Mouse (Mus musculus) kidney, embryonic 15.5 days (tissue): ENCODE results near the gene Flywch1. TPM values are rescaled to one million over a fixed set of nuclear protein-coding genes. Genes with fewer than 3 reads are reported as not detected.

Experiments used
- ATAC-seq: fragments of 200-750 bp; cut with Nextera tagmentation; replicated peaks from 2 replicates; pipeline ENCODE4 v1.8.0; 2017; ENCODE audit warnings: moderate TSS enrichment; ENCODE audit not compliant: low FRiP score
- H3K27ac ChIP-seq: fragments of 300-500 bp; sonication (generic); 2 replicates; pipeline ENCODE4 v1.5.1; 2015; ENCODE audit warnings: mild to moderate bottlenecking, inconsistent platforms
- H3K27me3 ChIP-seq: fragments of 300-500 bp; sonication (generic); 2 replicates; pipeline ENCODE4 v1.6.1; 2015; ENCODE audit warnings: inconsistent platforms
- H3K36me3 ChIP-seq: fragments of 300-500 bp; sonication (generic); 2 replicates; pipeline ENCODE4 v1.6.1; 2015; ENCODE audit warnings: inconsistent platforms
- H3K4me1 ChIP-seq: fragments of 300-500 bp; sonication (generic); 2 replicates; pipeline ENCODE4 v1.6.1; 2015; ENCODE audit warnings: inconsistent platforms
- H3K4me2 ChIP-seq: fragments of 300-500 bp; sonication (generic); 2 replicates; pipeline ENCODE4 v1.6.1; 2015; ENCODE audit warnings: moderate library complexity, mild to moderate bottlenecking, inconsistent platforms
- H3K4me3 ChIP-seq: fragments of 300-500 bp; sonication (generic); replicated peaks from 2 replicates; pipeline ENCODE4 v1.5.1; 2015; ENCODE audit warnings: mild to moderate bottlenecking, inconsistent platforms
- H3K9ac ChIP-seq: fragments of 300-500 bp; sonication (generic); 2 replicates; pipeline ENCODE4 v1.6.1; 2015; ENCODE audit warnings: mild to moderate bottlenecking, inconsistent platforms
- H3K9me3 ChIP-seq: fragments of 300-500 bp; sonication (generic); replicated peaks from 2 replicates; pipeline ENCODE4 v1.6.1; 2016; ENCODE audit warnings: inconsistent platforms
- WGBS: fragments of 180-500 bp; shearing (Covaris S2); methylation state at CpG from one replicate; pipeline ENCODE4 v1.1.7; 2015; ENCODE audit warnings: mixed read lengths; 5-methylcytosine and 5-hydroxymethylcytosine counted together
- polyA plus RNA-seq: library from polyadenylated mRNA; unstranded; fragments of >200 nt; fragmentation: Nextera tagmentation; extraction: Ambion mirVana; gene quantifications from 2 replicates; pipeline ENCODE4 v1.2.1, GENCODE M21; 2015

Gene Flywch1
- polyA plus RNA-seq, 1 experiment from 2014 or later, result 91.0 TPM

DNA sequence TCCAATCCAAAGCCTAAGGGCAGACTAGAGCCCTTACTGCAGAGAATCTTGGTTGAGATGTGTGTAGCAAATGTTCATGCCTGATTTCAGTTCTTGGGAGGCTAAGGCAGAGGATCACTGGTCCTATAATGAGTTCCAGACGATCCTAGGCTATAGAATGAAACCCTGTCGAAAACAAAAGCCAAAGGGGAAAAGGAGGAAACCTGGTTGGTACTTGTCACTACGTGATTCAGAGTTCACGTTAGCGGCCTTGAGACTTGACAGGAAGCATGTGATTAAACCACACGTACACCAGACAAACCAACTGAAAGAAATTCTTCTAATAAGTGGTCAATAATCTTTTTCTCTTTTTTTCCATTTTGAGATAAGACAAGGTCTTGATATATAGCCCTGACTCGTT lies 25.9 kb upstream of the Flywch1 start:
- Histone ChIP-seq H3K9me3 (no peaks in the 10 kb centered on the region), H3K27ac (no peak overlapping the region), H3K9ac (no peak overlapping the region), H3K4me1 (peaks cover 2% of the 10 kb centered on the region; the same call in 1 of the 2 replicates), H3K27me3 (no peaks in the 10 kb centered on the region), H3K4me2 (no peak overlapping the region), H3K36me3 (no peaks in the 10 kb centered on the region), H3K4me3 (no peak overlapping the region)
- WGBS, result 69% methylated on average over 7 of the region's 7 CpGs
- ATAC-seq, result no peak

DNA sequence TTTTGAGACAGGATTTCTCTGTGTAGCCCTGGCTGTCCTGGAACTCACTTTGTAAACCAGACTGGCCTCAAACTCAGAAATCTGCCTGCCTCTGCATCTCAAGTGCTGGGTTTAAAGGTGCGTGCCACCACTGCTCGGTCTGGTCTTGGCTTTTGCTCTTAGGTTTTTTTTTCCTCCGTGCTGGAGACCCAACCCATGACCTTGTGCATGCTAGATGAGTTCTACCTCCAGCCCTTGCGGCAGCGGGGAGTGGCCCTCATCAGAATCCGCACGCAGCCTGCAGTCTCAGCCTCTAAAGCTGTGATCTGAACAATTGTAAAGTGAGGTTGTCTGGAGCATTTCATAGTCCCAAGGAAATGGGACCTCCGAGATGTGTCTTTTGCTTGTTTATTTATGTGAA lies 23.9 kb upstream of the Flywch1 start:
- Histone ChIP-seq H3K4me1 (peaks cover 10% of the 10 kb centered on the region), H3K9ac (no peak overlapping the region), H3K36me3 (no peaks in the 10 kb centered on the region), H3K27ac (no peak overlapping the region), H3K9me3 (no peaks in the 10 kb centered on the region), H3K4me2 (no peak overlapping the region), H3K27me3 (no peaks in the 10 kb centered on the region), H3K4me3 (no peak overlapping the region)
- ATAC-seq, result no peak
- 92% methylated on average over 8 of the region's 8 CpGs for WGBS

DNA sequence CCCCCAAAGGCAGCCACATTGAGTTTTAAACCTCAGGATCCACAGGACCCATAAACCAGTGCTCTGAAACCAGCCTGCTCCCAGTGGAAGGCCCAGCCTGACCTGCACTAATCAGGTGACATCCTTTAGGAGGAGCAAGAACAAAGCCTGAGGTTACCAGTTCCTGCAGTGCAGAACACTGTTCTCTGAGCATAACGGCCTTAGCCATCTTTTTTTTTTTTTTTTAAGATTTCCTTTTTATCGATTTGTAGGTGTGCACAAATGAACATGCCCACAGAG lies 19.6 kb upstream of the Flywch1 start:
- H3K36me3 ChIP-seq, result no peaks in the 10 kb centered on the region
- WGBS, result 50% methylated on average over 2 of the region's 2 CpGs
- H3K9me3 ChIP-seq, result no peaks in the 10 kb centered on the region
- peak; percentile 23; the same call in 1 of the 2 replicates for ATAC-seq
- peak overlapping the region; percentile 81 for H3K27ac ChIP-seq
- peak overlapping the region; percentile 72; the same call in 1 of the 2 replicates for H3K9ac ChIP-seq
- peak overlapping the region; percentile 54 for H3K4me3 ChIP-seq
- no peaks in the 10 kb centered on the region for H3K27me3 ChIP-seq
- peaks cover 26% of the 10 kb centered on the region for H3K4me1 ChIP-seq
- peak overlapping the region; percentile 70 for H3K4me2 ChIP-seq

DNA sequence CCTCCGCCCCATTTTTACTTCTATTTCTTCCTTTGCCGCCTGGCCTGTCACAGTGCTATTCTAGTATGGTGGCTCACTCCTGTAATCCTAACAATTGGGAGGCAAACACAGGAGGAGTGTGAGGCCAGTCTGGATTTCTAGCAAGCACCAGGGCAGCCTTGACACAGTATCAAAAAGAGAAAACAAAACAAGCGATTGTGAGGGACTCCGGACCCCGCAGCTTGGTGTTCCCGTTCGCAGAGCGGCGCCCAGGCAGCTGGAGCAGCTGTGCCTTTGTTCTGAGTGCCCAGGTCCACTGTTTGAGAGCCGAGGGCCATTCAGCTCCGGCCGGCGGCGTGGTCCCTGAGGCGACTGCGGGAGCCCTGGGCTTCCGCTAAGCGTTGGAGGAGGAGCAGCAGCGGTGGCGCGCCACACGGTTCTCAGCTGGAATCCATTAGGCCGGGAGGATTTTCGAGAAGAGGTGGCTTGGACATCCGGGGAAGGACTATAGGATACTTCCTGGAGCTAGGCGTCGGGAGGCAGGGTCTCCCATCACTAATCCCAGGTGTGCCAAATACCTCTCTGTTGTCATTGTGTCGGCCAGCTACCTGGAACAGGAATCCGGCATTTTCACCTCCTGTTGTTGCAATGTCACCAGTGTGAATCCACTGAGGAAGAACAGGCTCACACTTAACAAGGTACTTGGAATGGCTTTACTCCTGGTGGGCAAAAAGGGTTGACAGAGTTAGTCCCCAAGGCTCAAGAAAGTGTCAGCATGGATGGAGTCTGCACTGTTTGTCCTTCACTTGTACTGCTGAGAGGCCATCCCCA lies 19.1 kb upstream of the Flywch1 start, which contains the start of gene Srrm2:
TSS of gene Srrm2 (plus strand) at position 264 of the 810 bp plus-strand sequence.
- H3K27ac ChIP-seq, result peak within 1 kb of the TSS; percentile 81
- no peaks in the 10 kb centered on the region for H3K9me3 ChIP-seq
- 3% methylated on average over 29 of the region's 29 CpGs for WGBS
- H3K27me3 ChIP-seq, result no peaks in the 10 kb centered on the region
- peak; percentile 75 for ATAC-seq
- peak within 1 kb of the TSS; percentile 54 for H3K4me3 ChIP-seq
- peak within 1 kb of the TSS; percentile 70 for H3K4me2 ChIP-seq
- peak within 1 kb of the TSS; percentile 72 for H3K9ac ChIP-seq
- no peaks in the 10 kb centered on the region for H3K36me3 ChIP-seq
- peaks cover 30% of the 10 kb centered on the region for H3K4me1 ChIP-seq

DNA sequence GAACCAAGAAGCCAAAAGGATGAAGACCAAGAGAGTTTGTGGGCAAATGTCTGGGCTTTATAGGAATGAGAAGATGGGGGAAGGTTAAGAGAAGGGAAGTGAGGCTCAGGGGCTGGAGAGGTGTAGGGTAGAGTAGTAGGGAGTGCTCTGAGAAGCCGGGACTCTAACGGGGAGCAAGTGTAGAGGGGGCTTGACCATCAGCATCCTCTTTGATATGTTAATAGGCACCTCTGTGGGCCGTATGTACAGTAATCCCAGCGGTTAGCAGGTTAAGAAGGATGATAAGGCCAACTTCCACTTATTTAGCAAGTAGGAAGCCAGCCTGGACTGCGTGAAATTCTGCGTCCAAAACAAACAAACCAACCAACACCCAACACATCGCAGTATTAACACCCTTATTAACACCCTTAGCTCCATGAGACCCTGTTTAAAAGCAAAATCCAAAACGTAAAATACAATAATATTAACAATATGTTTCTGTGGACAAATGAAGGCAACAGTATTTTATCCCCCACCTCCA lies 18.4 kb upstream of the Flywch1 start:
- no peaks in the 10 kb centered on the region for H3K36me3 ChIP-seq
- H3K4me3 ChIP-seq, result peak overlapping the region; percentile 54
- H3K9me3 ChIP-seq, result no peaks in the 10 kb centered on the region
- peak overlapping the region; percentile 72; the same call in 1 of the 2 replicates for H3K9ac ChIP-seq
- peaks cover 31% of the 10 kb centered on the region for H3K4me1 ChIP-seq
- no peaks in the 10 kb centered on the region for H3K27me3 ChIP-seq
- ATAC-seq, result no peak
- H3K27ac ChIP-seq, result 0 out of 2 replicates have a peak overlapping the region, but pooled peaks have one; percentile 81
- H3K4me2 ChIP-seq, result peak overlapping the region; percentile 70
- WGBS, result 18% methylated on average over 8 of the region's 8 CpGs

DNA sequence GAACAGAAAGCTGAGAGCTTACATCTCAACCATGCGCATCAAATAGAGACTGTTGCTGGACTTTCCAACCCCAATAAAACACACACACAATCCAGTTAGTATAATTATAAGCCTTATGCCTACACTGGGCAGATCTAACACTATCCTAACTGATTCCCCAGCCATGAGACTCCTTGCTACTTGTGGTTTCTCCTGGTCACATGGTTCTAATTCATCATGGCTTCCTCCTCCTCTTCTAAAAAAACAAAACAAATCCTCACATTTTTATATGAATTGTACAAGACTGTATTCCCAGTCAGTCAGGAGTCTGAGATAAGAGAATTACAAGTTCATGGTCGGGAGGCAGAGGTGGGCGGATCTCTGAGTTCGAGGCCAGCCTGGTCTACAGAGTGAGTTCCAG lies 17.6 kb upstream of the Flywch1 start:
- no peak overlapping the region for H3K9ac ChIP-seq
- H3K4me2 ChIP-seq, result no peak overlapping the region
- H3K4me1 ChIP-seq, result peaks cover 31% of the 10 kb centered on the region
- no peaks in the 10 kb centered on the region for H3K36me3 ChIP-seq
- H3K27ac ChIP-seq, result no peak overlapping the region
- no peak overlapping the region for H3K4me3 ChIP-seq
- ATAC-seq, result no peak
- no peaks in the 10 kb centered on the region for H3K9me3 ChIP-seq
- no peaks in the 10 kb centered on the region for H3K27me3 ChIP-seq
- 88% methylated on average over 4 of the region's 4 CpGs for WGBS

DNA sequence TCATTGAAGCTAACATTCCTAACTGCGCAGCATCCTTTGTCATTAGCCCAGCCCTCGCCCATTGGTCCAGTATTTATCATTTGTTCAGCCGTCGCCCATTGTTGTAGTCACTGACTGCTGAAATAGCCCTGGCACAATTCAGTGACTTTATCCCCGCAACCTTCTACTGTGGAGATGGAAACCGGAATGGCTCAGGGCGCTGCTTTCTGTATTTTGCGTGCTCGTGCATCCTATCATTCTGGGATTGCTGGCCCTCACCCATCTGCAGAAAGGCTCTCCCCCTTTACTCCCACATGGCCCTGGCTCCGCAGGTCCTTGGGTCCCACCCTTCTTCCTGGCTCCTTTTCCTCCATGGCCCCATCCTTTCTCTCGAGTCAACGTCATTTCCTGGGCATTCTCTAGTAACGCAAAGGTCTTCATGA lies 15.1 kb upstream of the Flywch1 start:
- Histone ChIP-seq H3K9me3 (no peaks in the 10 kb centered on the region), H3K4me1 (peaks cover 31% of the 10 kb centered on the region), H3K4me2 (peak overlapping the region; percentile 83), H3K9ac (peak overlapping the region; percentile 62; the same call in 1 of the 2 replicates), H3K27me3 (no peaks in the 10 kb centered on the region), H3K27ac (peak overlapping the region; percentile 65), H3K36me3 (no peaks in the 10 kb centered on the region), H3K4me3 (peak overlapping the region; percentile 56)
- 11% methylated on average over 13 of the region's 13 CpGs for WGBS
- ATAC-seq, result 0 out of 2 replicates have a peak, but pooled peaks have one; percentile 7

DNA sequence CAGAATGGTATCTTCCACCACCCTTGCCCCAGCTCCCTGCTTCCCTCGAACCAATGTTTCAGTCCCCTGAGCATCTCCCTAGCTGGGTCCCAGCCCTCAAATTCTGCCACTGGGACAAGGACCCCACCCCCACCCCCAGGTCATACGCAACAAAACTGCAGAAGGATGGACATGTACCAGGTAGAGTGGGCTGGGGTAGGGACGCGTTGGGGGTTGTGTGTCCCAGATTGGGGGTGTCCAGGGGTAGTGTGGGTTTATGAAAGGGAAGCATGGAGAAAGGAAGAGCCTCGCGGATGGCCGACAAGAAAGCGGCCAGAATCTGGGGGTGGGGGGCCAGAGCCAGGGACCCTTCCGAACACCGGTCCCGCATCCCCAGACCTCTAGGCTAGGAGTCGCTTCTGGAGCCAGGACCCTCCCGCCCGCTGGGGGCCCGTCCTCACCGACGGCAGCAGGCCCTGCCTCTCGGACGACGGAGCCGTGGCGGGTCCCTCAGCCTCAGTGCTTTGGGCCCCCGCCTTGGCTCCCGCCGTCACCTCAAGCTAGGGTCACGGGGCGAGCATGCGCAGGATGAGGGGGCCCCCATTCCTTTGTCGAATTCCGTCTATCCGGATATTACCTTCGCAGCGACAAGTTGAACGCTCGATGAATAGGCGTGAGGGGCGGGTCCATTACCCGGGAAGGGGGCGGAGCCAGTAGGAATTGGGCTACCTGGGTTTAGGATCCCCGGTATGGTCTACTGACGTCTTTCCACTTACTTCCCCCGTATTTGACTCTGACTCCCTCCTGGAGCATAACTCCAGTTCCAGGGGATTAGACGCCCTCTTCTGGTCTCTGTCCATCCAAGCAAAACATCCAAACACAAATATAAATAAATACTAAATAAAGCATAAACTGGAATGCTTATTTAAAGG lies 14.4 kb upstream of the Flywch1 start, which contains the start of gene Flywch2:
TSS of gene Flywch2 (minus strand) at position 521 of the 911 bp plus-strand sequence.
- peaks cover 26% of the 10 kb centered on the region for H3K4me1 ChIP-seq
- peak; percentile 77 for ATAC-seq

DNA sequence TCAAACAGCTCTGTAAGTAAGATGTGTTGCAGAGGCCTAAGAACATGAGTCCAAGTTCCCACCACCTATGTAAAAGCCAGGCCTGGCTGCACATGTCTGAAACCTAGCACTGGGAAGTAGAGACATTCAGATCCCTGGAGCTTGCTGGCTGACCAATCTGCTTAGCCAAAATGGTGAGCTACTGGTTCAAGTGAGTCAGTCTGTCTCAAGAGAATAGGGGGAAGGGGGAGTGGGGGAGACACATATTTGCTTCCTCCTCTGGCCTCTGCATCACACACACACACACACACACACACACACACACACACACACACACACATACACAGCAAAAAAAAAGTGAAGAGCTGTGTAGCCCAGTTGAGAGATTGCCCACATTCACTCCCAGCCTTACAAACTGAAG lies 11.9 kb upstream of the Flywch1 start:
- Histone ChIP-seq H3K9ac (no peak overlapping the region), H3K27ac (no peak overlapping the region), H3K9me3 (no peaks in the 10 kb centered on the region), H3K4me2 (no peak overlapping the region), H3K36me3 (no peaks in the 10 kb centered on the region), H3K4me3 (no peak overlapping the region), H3K4me1 (peaks cover 12% of the 10 kb centered on the region), H3K27me3 (no peaks in the 10 kb centered on the region)
- no peak for ATAC-seq

More for the DNA sequence above, 14.4 kb upstream of the Flywch1 start, which contains the start of gene Flywch2:
- H3K4me2 ChIP-seq, result peak within 1 kb of the TSS; percentile 83
- no peaks in the 10 kb centered on the region for H3K9me3 ChIP-seq
- no peaks in the 10 kb centered on the region for H3K27me3 ChIP-seq
- H3K27ac ChIP-seq, result peak within 1 kb of the TSS; percentile 65
- WGBS, result 2% methylated on average over 43 of the region's 43 CpGs
- H3K4me3 ChIP-seq, result peak within 1 kb of the TSS; percentile 56
- no peaks in the 10 kb centered on the region for H3K36me3 ChIP-seq
- peak within 1 kb of the TSS; percentile 62 for H3K9ac ChIP-seq

DNA sequence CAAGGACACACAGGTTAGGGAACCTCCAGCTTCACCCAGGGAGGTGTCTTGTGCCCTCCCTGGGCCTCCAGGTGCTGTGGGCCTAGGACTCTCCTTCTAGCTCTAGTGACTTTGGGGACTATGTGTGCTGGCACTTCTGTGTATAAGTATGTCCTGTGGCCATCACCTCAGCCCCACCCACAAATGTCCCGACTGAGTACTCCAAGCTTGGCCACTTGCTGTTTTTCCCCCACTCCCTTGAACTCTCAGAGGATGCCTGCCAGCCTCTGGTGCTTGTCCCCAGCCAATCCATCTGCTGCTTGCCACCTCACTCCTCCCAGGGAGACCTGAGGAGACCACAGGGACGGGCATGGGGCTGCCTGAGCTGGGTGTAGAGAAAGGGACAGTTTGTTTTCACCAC lies 7.0 kb upstream of the Flywch1 start:
- no peak overlapping the region for H3K9ac ChIP-seq
- H3K4me1 ChIP-seq, result 0 out of 2 replicates have a peak, but pooled peaks cover 2% of the 10 kb centered on the region
- ATAC-seq, result no peak
- no peak overlapping the region for H3K27ac ChIP-seq
- H3K9me3 ChIP-seq, result no peaks in the 10 kb centered on the region
- 42% methylated on average over 2 of the region's 2 CpGs for WGBS
- no peaks in the 10 kb centered on the region for H3K27me3 ChIP-seq
- no peak overlapping the region for H3K4me2 ChIP-seq
- H3K36me3 ChIP-seq, result no peaks in the 10 kb centered on the region
- no peak overlapping the region for H3K4me3 ChIP-seq

DNA sequence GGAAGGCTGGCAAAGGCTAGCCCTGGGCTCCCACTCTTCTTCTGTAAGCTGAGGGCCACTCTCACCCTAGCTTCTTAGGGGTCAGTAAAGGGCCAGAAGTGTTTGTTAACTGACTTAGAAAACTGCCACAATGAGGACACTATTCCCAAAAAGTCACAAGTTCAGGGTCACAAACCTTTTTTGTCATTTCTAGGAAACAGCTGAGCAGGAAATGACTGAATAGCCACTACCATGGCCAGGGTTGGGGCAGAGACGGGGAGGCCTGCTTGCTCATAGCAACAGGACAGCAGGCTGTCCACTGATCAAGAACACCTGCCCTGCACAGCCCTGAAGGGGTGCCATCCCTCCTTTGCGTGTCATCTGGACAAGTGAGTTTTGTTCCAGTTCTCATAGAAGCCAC lies 5.7 kb upstream of the Flywch1 start:
- no peak for ATAC-seq
- Histone ChIP-seq H3K9me3 (no peaks in the 10 kb centered on the region), H3K27me3 (no peaks in the 10 kb centered on the region), H3K27ac (no peak overlapping the region), H3K4me1 (0 out of 2 replicates have a peak, but pooled peaks cover 2% of the 10 kb centered on the region), H3K9ac (no peak overlapping the region), H3K4me3 (no peak overlapping the region), H3K36me3 (no peaks in the 10 kb centered on the region), H3K4me2 (no peak overlapping the region)
- WGBS, result 65% methylated on average over 2 of the region's 2 CpGs
